Mouse (Mus musculus) midbrain, embryonic 13.5 days (tissue): Measurements from ENCODE around the gene Cryba4. TPM values are rescaled to one million over a fixed set of nuclear protein-coding genes. Genes with fewer than 3 reads are reported as not detected.
A peak's percentile ranks its signal among the peaks of the same experiment; 100 is the strongest.

Experiments used
- ATAC-seq: fragments of 200-750 bp; cut with Nextera tagmentation; 2 replicates; pipeline ENCODE4 v1.8.0; 2017; ENCODE audit warnings: mild to moderate bottlenecking, moderate TSS enrichment, moderate library complexity
- H3K27ac ChIP-seq: fragments of 300-500 bp; sonication (generic); 2 replicates; pipeline ENCODE4 v1.5.1; 2015; ENCODE audit warnings: inconsistent platforms, mild to moderate bottlenecking, moderate library complexity
- H3K27me3 ChIP-seq: fragments of 300-500 bp; sonication (generic); 2 replicates; pipeline ENCODE4 v1.6.1; 2015; ENCODE audit warnings: mild to moderate bottlenecking, inconsistent platforms
- H3K36me3 ChIP-seq: fragments of 300-500 bp; sonication (generic); 2 replicates; pipeline ENCODE4 v1.6.1; 2015; ENCODE audit warnings: mild to moderate bottlenecking, inconsistent platforms
- H3K4me1 ChIP-seq: fragments of 300-500 bp; sonication (generic); replicated peaks from 2 replicates; pipeline ENCODE4 v1.6.1; 2015; ENCODE audit warnings: inconsistent platforms
- H3K4me2 ChIP-seq: fragments of 300-500 bp; sonication (generic); replicated peaks from 2 replicates; pipeline ENCODE4 v1.6.1; 2015; ENCODE audit warnings: moderate library complexity, mild to moderate bottlenecking, inconsistent platforms
- H3K4me3 ChIP-seq: fragments of 300-500 bp; sonication (generic); replicated peaks from 2 replicates; pipeline ENCODE4 v1.5.1; 2015; ENCODE audit warnings: mild to moderate bottlenecking, inconsistent platforms
- H3K9ac ChIP-seq: fragments of 300-500 bp; sonication (generic); replicated peaks from 2 replicates; pipeline ENCODE4 v1.6.1; 2015; ENCODE audit warnings: mild to moderate bottlenecking, inconsistent platforms
- H3K9me3 ChIP-seq: fragments of 300-500 bp; sonication (generic); 2 replicates; pipeline ENCODE4 v1.6.1; 2016; ENCODE audit warnings: mild to moderate bottlenecking, inconsistent platforms
- WGBS: fragments of 180-500 bp; shearing (Covaris S2); methylation state at CpG from one replicate; pipeline ENCODE4 v1.1.7; 2015; 5-methylcytosine and 5-hydroxymethylcytosine counted together
- polyA plus RNA-seq: library from polyadenylated mRNA; unstranded; fragments of >200 nt; fragmentation: Nextera tagmentation; extraction: Ambion mirVana; gene quantifications from 2 replicates; pipeline ENCODE4 v1.2.1, GENCODE M21; 2015

The Cryba4 gene
- 1.6 and 1.7 TPM in 2 replicates for polyA plus RNA-seq

DNA sequence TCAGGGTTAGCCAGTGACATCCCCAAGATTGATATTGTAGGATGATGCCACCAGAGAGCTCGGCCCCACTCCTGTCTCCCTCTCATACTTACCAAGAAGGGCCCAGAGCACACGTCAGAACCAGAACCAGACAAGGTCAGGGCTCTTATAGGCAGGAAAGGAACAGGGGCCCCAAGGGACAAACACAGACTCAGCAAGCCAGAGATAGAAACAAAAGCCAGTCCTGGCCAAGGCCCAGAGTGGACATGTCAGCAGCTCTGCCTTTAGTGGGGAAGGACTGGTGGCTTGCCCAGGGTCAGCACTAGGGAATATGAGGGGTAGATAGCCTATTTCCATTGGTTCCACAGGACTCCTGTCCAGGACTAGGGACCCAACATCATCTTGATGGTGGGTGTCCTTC is at the start of gene Cryba4:
Gene Cryba4, minus strand, starts transcription at position 119 of the 400 bp plus-strand sequence.
- 60% methylated on average over 2 of the region's 2 CpGs for WGBS
- ATAC-seq = no peak
- H3K27me3 ChIP-seq = no peaks in the 10 kb centered on the region
- no peak within 1 kb of the TSS for H3K9ac ChIP-seq
- no peak within 1 kb of the TSS for H3K4me3 ChIP-seq
- no peak within 1 kb of the TSS for H3K27ac ChIP-seq
- 0 out of 2 replicates have a peak, but pooled peaks cover 7% of the 10 kb centered on the region for H3K4me1 ChIP-seq
- no peaks in the 10 kb centered on the region for H3K36me3 ChIP-seq
- H3K9me3 ChIP-seq = no peaks in the 10 kb centered on the region
- H3K4me2 ChIP-seq = no peak within 1 kb of the TSS

DNA sequence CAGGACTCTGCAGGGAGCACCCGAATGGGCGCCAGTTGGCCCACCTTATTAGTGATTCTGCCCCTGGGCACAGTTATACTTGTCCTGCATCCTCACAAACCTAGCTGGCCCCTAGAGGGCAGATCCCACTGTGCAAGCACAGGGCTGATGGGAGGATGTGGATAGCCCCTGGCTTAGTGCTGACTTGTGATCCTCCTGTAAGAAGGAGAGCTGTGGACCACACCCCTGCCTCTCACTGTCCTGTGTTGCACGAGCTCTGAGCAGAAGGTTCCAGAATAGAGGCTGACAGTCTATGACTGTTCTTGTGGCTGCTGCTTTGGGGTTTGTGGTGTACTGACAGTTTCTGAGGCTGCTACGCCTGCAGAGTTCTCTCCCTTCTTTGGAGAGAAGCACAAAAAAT is 49.4 kb upstream of the Cryba4 start:
- Histone ChIP-seq H3K4me3 (no peak overlapping the region), H3K36me3 (no peaks in the 10 kb centered on the region), H3K27ac (no peak overlapping the region), H3K4me1 (no peaks in the 10 kb centered on the region), H3K4me2 (no peak overlapping the region), H3K27me3 (no peaks in the 10 kb centered on the region), H3K9me3 (no peaks in the 10 kb centered on the region), H3K9ac (no peak overlapping the region)
- 88% methylated on average over 4 of the region's 4 CpGs for WGBS
- no peak for ATAC-seq

DNA sequence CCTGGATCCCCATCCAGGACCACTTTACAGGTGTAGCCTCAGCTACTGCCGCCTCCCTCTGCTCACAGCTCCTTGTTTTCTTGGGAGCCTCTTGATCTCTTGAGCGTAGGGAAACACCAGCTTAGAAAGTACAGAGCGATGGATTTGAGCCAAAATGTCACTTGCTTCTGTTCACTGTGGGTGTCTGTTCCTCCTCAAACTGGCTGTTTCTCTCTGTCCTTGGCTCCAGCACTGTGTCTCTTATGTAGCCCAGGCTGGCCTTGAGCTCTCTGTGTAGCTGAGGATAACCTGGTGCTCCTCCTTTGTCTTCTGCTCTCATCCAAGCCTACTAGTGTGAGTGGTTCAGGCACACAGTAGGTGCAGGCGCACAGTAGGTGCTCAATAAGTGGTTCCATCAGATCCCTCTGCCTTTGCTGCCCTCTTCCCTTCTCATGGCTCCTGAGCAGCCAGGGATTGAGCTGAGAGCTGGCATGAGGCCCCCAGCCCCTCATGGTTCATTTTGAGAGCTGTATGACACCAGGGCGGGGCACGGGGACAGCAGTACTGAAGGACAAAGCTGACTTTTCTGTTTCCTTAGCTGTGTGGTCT is 48.5 kb upstream of the Cryba4 start:
- Histone ChIP-seq H3K4me3 (no peak overlapping the region), H3K9ac (no peak overlapping the region), H3K9me3 (no peaks in the 10 kb centered on the region), H3K4me2 (no peak overlapping the region), H3K36me3 (no peaks in the 10 kb centered on the region), H3K27ac (no peak overlapping the region), H3K27me3 (no peaks in the 10 kb centered on the region), H3K4me1 (no peaks in the 10 kb centered on the region)
- WGBS = 92% methylated on average over 6 of the region's 6 CpGs
- no peak for ATAC-seq

- ATAC-seq = no peak
- Histone ChIP-seq H3K4me3 (no peak overlapping the region), H3K9me3 (no peaks in the 10 kb centered on the region), H3K4me1 (peaks cover 6% of the 10 kb centered on the region), H3K36me3 (no peaks in the 10 kb centered on the region), H3K27me3 (no peaks in the 10 kb centered on the region), H3K9ac (no peak overlapping the region), H3K27ac (no peak overlapping the region), H3K4me2 (no peak overlapping the region)
- WGBS = 93% methylated on average over 2 of the region's 2 CpGs
These were observed 47.8 kb upstream of the Cryba4 start for GRCm38 (mm10) chr5:112300112-112300511.

DNA sequence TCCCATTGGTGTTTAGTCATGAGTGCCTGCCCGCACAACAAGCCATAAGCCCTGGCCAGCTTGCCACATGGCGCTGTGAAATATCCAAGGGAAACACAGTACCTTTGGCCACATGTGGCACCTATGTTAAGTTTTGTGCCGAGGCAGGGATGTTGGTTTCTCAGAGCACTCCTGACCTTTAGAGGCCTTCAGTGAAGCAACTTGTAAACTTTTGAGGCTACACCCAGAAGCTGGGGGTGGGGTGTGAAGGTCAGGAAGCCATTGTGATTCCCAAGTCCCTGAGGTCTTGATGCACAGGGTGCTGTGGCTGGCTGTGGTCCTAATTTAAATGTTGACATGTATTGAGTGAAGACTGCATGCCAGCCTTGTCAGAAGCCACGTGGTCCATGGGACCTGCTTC is 47.1 kb upstream of the Cryba4 start:
- H3K9me3 ChIP-seq = no peaks in the 10 kb centered on the region
- no peaks in the 10 kb centered on the region for H3K27me3 ChIP-seq
- no peaks in the 10 kb centered on the region for H3K36me3 ChIP-seq
- H3K9ac ChIP-seq = no peak overlapping the region
- ATAC-seq = no peak
- no peak overlapping the region for H3K4me3 ChIP-seq
- H3K4me2 ChIP-seq = no peak overlapping the region
- H3K4me1 ChIP-seq = peaks cover 13% of the 10 kb centered on the region
- 87% methylated on average over 4 of the region's 4 CpGs for WGBS
- no peak overlapping the region for H3K27ac ChIP-seq

- Histone ChIP-seq H3K4me3 (no peak overlapping the region), H3K27me3 (no peaks in the 10 kb centered on the region), H3K9me3 (no peaks in the 10 kb centered on the region), H3K27ac (no peak overlapping the region), H3K9ac (no peak overlapping the region), H3K4me1 (peaks cover 16% of the 10 kb centered on the region), H3K4me2 (no peak overlapping the region), H3K36me3 (no peaks in the 10 kb centered on the region)
- no peak for ATAC-seq
- 94% methylated on average over 12 of the region's 12 CpGs for WGBS
These were observed 46.1 kb upstream of the Cryba4 start for GRCm38 (mm10) chr5:112298226-112298988.

DNA sequence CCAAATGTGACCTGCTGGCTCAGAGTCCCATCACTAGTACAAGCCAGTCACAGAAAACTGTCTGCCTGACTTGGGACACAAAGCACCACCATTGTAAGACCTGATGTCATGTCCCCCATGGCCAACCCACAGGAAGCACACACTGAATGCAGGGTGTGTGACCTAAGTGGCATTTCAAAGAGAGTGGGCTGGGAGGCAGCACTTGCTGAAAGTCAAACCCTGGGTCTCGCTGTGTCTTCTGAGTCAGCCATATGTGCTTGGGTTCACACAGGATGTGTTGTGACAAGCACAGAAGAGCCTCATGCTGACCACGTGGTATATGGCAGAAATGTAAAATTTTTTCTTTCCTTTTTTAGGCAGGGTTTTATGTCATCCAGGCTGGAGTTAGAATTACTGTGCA is 44.9 kb upstream of the Cryba4 start:
- Histone ChIP-seq H3K4me2 (no peak overlapping the region), H3K9ac (0 out of 2 replicates have a peak overlapping the region, but pooled peaks have one; percentile 2), H3K9me3 (no peaks in the 10 kb centered on the region), H3K4me1 (peaks cover 20% of the 10 kb centered on the region), H3K27me3 (no peaks in the 10 kb centered on the region), H3K27ac (no peak overlapping the region), H3K4me3 (no peak overlapping the region), H3K36me3 (no peaks in the 10 kb centered on the region)
- 90% methylated on average over 2 of the region's 2 CpGs for WGBS
- ATAC-seq = no peak

DNA sequence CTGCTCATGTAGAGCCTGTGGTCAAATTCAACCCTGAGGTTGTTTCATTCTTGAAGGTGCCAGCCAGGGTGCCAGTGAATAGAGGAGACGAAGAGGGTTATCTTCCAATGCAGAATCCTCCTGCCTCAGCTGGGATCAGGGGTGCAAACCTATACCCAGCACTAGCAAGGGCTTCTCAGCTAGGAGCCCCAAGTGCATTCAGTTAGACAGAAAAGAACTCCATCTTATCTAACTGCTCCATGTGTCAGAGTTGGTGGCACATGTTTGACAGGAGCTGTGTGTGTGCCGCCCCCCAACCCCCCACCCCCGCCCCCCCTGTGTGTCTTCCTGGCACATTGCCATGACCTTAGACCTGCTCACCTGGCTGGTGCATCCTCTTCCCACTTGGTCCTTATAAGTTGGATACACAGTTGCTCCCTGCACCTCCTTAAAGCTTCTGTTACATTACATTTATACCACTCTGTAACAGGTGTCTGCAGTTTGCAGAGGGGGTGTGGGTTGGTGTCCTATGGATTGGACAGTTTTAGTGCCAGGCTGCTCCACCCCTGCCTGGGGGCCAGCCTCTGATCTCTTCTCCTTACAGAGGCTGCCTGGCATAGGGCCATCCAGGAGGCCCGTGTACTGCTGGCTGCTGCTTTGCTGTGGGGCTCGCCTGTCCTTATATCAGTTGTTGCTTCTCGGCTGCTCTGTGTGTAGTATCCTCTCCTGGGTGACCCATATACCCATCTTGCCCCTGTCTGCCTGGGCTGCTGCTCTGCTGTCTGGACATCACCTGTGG is 44.3 kb upstream of the Cryba4 start:
- H3K36me3 ChIP-seq = no peaks in the 10 kb centered on the region
- 0 out of 2 replicates have a peak overlapping the region, but pooled peaks have one; percentile 2 for H3K9ac ChIP-seq
- no peak for ATAC-seq
- H3K27me3 ChIP-seq = no peaks in the 10 kb centered on the region
- 85% methylated on average over 6 of the region's 6 CpGs for WGBS
- no peak overlapping the region for H3K4me2 ChIP-seq
- no peak overlapping the region for H3K4me3 ChIP-seq
- peaks cover 21% of the 10 kb centered on the region for H3K4me1 ChIP-seq
- no peak overlapping the region for H3K27ac ChIP-seq
- no peaks in the 10 kb centered on the region for H3K9me3 ChIP-seq

- Histone ChIP-seq H3K27ac (no peak overlapping the region), H3K9ac (peak overlapping the region; percentile 20; the same call in 1 of the 2 replicates), H3K27me3 (no peaks in the 10 kb centered on the region), H3K4me1 (peaks cover 21% of the 10 kb centered on the region), H3K36me3 (no peaks in the 10 kb centered on the region), H3K4me2 (no peak overlapping the region), H3K9me3 (no peaks in the 10 kb centered on the region), H3K4me3 (no peak overlapping the region)
- ATAC-seq = no peak
- whole genome bisulfite sequencing = 59% methylated on average over 8 of the region's 8 CpGs
These were observed 43.2 kb upstream of the Cryba4 start for GRCm38 (mm10) chr5:112295564-112295963.

DNA sequence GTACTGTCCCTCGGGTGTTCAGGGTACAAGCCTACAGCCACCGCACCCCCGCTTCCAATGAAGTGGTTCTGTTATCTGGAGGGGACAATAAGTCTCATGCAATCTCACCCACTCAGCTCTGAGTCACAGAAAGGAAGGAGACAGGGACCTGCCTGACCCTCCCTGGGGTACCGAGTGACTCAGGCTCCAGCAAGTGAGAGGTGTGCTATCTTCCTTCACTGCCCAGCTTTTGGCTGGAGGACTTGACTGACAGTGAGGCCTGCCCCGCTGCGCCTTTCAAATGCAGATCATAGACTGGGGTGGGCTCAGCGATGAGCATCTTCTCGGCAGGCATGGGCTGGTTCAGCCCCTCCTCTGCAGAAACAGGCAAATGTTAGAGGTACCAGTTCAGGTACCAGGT is 42.8 kb upstream of the Cryba4 start:
- WGBS = 25% methylated on average over 8 of the region's 8 CpGs
- Histone ChIP-seq H3K36me3 (no peaks in the 10 kb centered on the region), H3K27ac (no peak overlapping the region), H3K4me1 (peaks cover 21% of the 10 kb centered on the region), H3K27me3 (no peaks in the 10 kb centered on the region), H3K9ac (peak overlapping the region; percentile 20; the same call in 1 of the 2 replicates), H3K4me2 (no peak overlapping the region), H3K4me3 (no peak overlapping the region), H3K9me3 (no peaks in the 10 kb centered on the region)
- ATAC-seq = no peak

- Histone ChIP-seq H3K27me3 (no peaks in the 10 kb centered on the region), H3K4me2 (no peak overlapping the region), H3K27ac (no peak overlapping the region), H3K36me3 (no peaks in the 10 kb centered on the region), H3K4me1 (peaks cover 21% of the 10 kb centered on the region), H3K9ac (no peak overlapping the region; the same call in 1 of the 2 replicates), H3K4me3 (no peak overlapping the region), H3K9me3 (no peaks in the 10 kb centered on the region)
- WGBS = 66% methylated on average over 4 of the region's 4 CpGs
- no peak for ATAC-seq
These were observed 42.4 kb upstream of the Cryba4 start for GRCm38 (mm10) chr5:112294696-112295095.

- Histone ChIP-seq H3K9ac (no peak overlapping the region), H3K4me1 (peaks cover 21% of the 10 kb centered on the region), H3K36me3 (no peaks in the 10 kb centered on the region), H3K27me3 (no peaks in the 10 kb centered on the region), H3K9me3 (no peaks in the 10 kb centered on the region), H3K4me2 (no peak overlapping the region), H3K4me3 (no peak overlapping the region), H3K27ac (no peak overlapping the region)
- 87% methylated on average over 2 of the region's 2 CpGs for WGBS
- ATAC-seq = no peak
These were observed 41.5 kb upstream of the Cryba4 start for GRCm38 (mm10) chr5:112293800-112294199.
